Mouse (Mus musculus) forebrain, embryonic 14.5 days (tissue): ENCODE data around the gene Kcnk10. TPM values are rescaled to one million over a fixed set of nuclear protein-coding genes. Genes with fewer than 3 reads are reported as not detected.

Experiments used
- ATAC-seq: fragments of 200-750 bp; cut with Nextera tagmentation; 2 replicates; pipeline ENCODE4 v1.8.0; 2017; ENCODE audit warnings: mild to moderate bottlenecking, moderate library complexity
- DNase-seq: peaks from one replicate; pipeline ENCODE4 v3.0.0-alpha.2; 2015; ENCODE audit warnings: low spot score
- H3K27ac ChIP-seq: fragments of 300-500 bp; sonication (generic); 2 replicates; pipeline ENCODE4 v1.5.1; 2014; ENCODE audit warnings: low read depth, mild to moderate bottlenecking, control low read depth, low read length, moderate library complexity
- H3K27me3 ChIP-seq: fragments of 300-500 bp; sonication (generic); replicated peaks from 2 replicates; pipeline ENCODE4 v1.6.1; 2014; ENCODE audit warnings: low read length, control low read depth, mixed read lengths; ENCODE audit not compliant: control insufficient read depth, insufficient read depth
- H3K36me3 ChIP-seq: fragments of 300-500 bp; sonication (generic); 2 replicates; pipeline ENCODE4 v1.6.1; 2014; ENCODE audit warnings: low read length, control low read depth; ENCODE audit not compliant: control insufficient read depth, insufficient read depth
- H3K4me1 ChIP-seq: fragments of 300-500 bp; sonication (generic); 2 replicates; pipeline ENCODE4 v1.6.1; 2014; ENCODE audit warnings: antibody characterized with exemption, low read length, control low read depth; ENCODE audit not compliant: control insufficient read depth, insufficient read depth
- H3K4me2 ChIP-seq: fragments of 300-500 bp; sonication (generic); 2 replicates; pipeline ENCODE4 v1.6.1; 2014; ENCODE audit warnings: mild to moderate bottlenecking, control low read depth, low read length
- H3K4me3 ChIP-seq: fragments of 300-500 bp; sonication (generic); 2 replicates; pipeline ENCODE4 v1.5.1; 2014; ENCODE audit warnings: low read depth, low read length, control low read depth
- H3K9ac ChIP-seq: fragments of 300-500 bp; sonication (generic); 2 replicates; pipeline ENCODE4 v1.6.1; 2014; ENCODE audit warnings: mild to moderate bottlenecking, low read length, control low read depth, moderate library complexity
- H3K9me3 ChIP-seq: fragments of 300-500 bp; sonication (generic); replicated peaks from 2 replicates; pipeline ENCODE4 v1.6.1; 2016; ENCODE audit warnings: low read length, control low read depth, mixed read lengths; ENCODE audit not compliant: control insufficient read depth
- WGBS: fragments of 180-500 bp; shearing (Covaris S2); extraction: QIAGEN DNeasy Blood & Tissue Kit; methylation state at CpG from one replicate; pipeline ENCODE4 v1.1.7; 2014; 5-methylcytosine and 5-hydroxymethylcytosine counted together
- polyA plus RNA-seq: library from polyadenylated mRNA; unstranded; fragments of >200 nt; fragmentation: Nextera tagmentation; extraction: Ambion mirVana; gene quantifications from 2 replicates; pipeline ENCODE4 v1.2.1, GENCODE M21; 2014

Gene Kcnk10
- polyA plus RNA-seq, 1 experiment from 2014 or later = 39.5 TPM

DNA sequence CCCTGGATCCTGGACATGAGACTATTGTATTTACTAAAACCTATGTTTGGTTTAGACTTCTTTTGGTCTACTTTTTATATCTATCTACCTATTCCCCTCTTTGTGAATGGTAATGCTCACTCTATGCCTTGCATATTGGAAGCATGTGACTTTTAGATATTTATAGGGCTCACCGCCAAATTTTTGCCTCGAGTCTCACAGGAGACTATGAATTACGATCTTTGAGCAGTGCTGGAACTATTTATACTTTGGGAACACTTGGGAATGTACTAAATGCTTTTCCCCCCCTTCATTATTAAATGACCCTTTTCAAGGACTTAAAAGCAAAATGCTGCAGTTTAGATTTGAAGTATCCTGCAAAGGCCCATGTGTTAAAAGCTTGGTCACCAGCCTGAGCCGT, 181.5 kb downstream of the Kcnk10 start:
- Histone ChIP-seq H3K4me3 (no peak overlapping the region), H3K4me1 (no peaks in the 10 kb centered on the region), H3K9ac (no peak overlapping the region), H3K9me3 (no peaks in the 10 kb centered on the region), H3K27ac (no peak overlapping the region), H3K36me3 (no peaks in the 10 kb centered on the region), H3K27me3 (no peaks in the 10 kb centered on the region), H3K4me2 (no peak overlapping the region)
- ATAC-seq = no peak
- 90% methylated on average over 4 of the region's 4 CpGs for WGBS
- DNase-seq = no peak

DNA sequence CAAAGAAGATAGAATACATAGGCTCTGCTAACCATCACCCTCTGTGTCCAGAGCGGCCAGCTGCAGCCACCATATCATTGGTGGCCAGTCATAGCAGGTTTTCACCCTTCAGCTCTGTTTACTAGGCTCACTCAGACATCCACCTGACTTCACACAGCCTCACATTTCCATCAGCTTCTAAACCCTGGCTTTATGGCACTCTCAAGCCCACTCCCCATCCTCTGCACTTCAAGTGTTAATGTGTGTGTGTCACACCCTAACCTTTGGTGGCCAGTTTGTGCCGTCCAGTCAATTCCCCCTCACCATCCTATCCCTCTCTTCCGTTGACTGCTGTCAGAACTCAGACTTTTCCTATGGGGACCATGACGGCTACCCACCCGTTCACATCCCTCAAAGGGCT, 184.0 kb downstream of the Kcnk10 start:
- H3K27me3 ChIP-seq = no peaks in the 10 kb centered on the region
- WGBS = 96% methylated on average over 5 of the region's 5 CpGs
- DNase-seq (no peak), ATAC-seq (no peak)
- H3K4me1 ChIP-seq = no peaks in the 10 kb centered on the region
- no peak overlapping the region for H3K4me2 ChIP-seq
- H3K9me3 ChIP-seq = no peaks in the 10 kb centered on the region
- H3K27ac ChIP-seq = no peak overlapping the region
- no peak overlapping the region for H3K9ac ChIP-seq
- no peak overlapping the region for H3K4me3 ChIP-seq
- no peaks in the 10 kb centered on the region for H3K36me3 ChIP-seq

DNA sequence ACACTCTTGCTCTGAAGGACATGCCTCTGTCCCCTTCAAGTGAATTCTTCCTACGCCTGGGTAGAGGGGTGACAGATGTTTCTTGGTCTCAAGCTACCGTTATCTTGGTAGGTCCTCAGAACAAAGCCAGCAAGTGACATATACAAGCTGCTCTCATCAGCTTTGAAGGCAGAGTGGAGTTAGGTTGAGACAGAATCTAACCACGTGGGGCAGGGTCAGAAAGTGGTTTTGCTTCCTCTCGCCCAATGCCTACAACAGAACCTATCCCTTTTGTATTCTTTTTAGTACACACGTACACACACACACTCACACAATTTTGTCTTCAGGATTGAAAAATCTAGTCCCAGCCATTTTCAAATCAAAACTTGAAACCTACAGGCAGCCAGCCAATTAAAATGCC, 186.8 kb downstream of the Kcnk10 start:
- 88% methylated on average over 5 of the region's 5 CpGs for WGBS
- no peak overlapping the region for H3K4me3 ChIP-seq
- no peaks in the 10 kb centered on the region for H3K9me3 ChIP-seq
- no peak overlapping the region for H3K27ac ChIP-seq
- DNase-seq (no peak), ATAC-seq (no peak)
- no peaks in the 10 kb centered on the region for H3K27me3 ChIP-seq
- H3K9ac ChIP-seq = no peak overlapping the region
- no peak overlapping the region for H3K4me2 ChIP-seq
- no peaks in the 10 kb centered on the region for H3K36me3 ChIP-seq
- H3K4me1 ChIP-seq = no peaks in the 10 kb centered on the region

DNA sequence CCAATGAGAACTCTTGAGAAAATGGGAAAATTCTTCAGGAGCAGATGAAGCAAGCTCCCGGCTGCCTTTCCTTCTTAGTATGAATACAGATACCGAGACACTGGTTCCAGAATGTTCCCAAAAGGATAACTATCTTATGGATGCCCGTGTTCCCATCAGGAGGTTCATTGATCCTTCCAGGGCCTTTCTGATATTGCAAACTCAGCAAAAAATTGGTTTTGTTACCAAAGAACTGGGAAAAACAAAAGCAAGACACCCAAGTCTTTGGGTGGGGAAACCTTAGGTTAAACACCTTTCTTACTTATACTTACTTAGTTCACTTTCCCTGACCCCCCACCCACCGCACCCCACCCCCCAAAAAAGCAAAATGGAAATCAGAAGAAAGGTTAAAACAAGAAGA, 188.5 kb downstream of the Kcnk10 start:
- H3K4me2 ChIP-seq = no peak overlapping the region
- H3K4me3 ChIP-seq = no peak overlapping the region
- 93% methylated on average over 4 of the region's 4 CpGs for WGBS
- H3K4me1 ChIP-seq = no peaks in the 10 kb centered on the region
- ATAC-seq = no peak
- H3K36me3 ChIP-seq = no peaks in the 10 kb centered on the region
- DNase-seq = no peak
- H3K27me3 ChIP-seq = no peaks in the 10 kb centered on the region
- H3K27ac ChIP-seq = no peak overlapping the region
- H3K9me3 ChIP-seq = no peaks in the 10 kb centered on the region
- no peak overlapping the region for H3K9ac ChIP-seq

Other genes starting within 250 kb of the Kcnk10 start
- gene Spata7, start 49.8 kb upstream of the Kcnk10 start, polyA plus RNA-seq = 24.5 and 28.3 TPM in 2 replicates
- gene Ptpn21, start 159.1 kb upstream of the Kcnk10 start, polyA plus RNA-seq = 3.2 and 4.8 TPM in 2 replicates
- 126 and 131 TPM in 2 replicates for gene Zc3h14, start 168.7 kb upstream of the Kcnk10 start, polyA plus RNA-seq